Mouse (Mus musculus) forebrain, embryonic 15.5 days (tissue): ENCODE results near the gene Hopx. TPM values are rescaled to one million over a fixed set of nuclear protein-coding genes. Genes with fewer than 3 reads are reported as not detected.
"Not testable (repeated sequence)": the region's sequence is repeated elsewhere in the genome, so short reads cannot be mapped to it uniquely, and the experiment has no call there.

ENCODE experiments used
- ATAC-seq: fragments of 200-750 bp; cut with Nextera tagmentation; replicated peaks from 2 replicates; pipeline ENCODE4 v1.8.0; 2017; ENCODE audit warnings: mild to moderate bottlenecking, moderate TSS enrichment, moderate library complexity
- H3K27ac ChIP-seq: fragments of 300-500 bp; sonication (generic); replicated peaks from 2 replicates; pipeline ENCODE4 v1.5.1; 2015; ENCODE audit warnings: mild to moderate bottlenecking, inconsistent platforms
- H3K27me3 ChIP-seq: fragments of 300-500 bp; sonication (generic); 2 replicates; pipeline ENCODE4 v1.6.1; 2015; ENCODE audit warnings: inconsistent platforms
- H3K36me3 ChIP-seq: fragments of 300-500 bp; sonication (generic); 2 replicates; pipeline ENCODE4 v1.6.1; 2015; ENCODE audit warnings: mild to moderate bottlenecking, inconsistent platforms
- H3K4me1 ChIP-seq: fragments of 300-500 bp; sonication (generic); 2 replicates; pipeline ENCODE4 v1.6.1; 2015; ENCODE audit warnings: inconsistent platforms
- H3K4me2 ChIP-seq: fragments of 300-500 bp; sonication (generic); replicated peaks from 2 replicates; pipeline ENCODE4 v1.6.1; 2015; ENCODE audit warnings: mild to moderate bottlenecking, inconsistent platforms
- H3K4me3 ChIP-seq: fragments of 300-500 bp; sonication (generic); 2 replicates; pipeline ENCODE4 v1.5.1; 2015; ENCODE audit warnings: mild to moderate bottlenecking, inconsistent platforms
- H3K9ac ChIP-seq: fragments of 300-500 bp; sonication (generic); replicated peaks from 2 replicates; pipeline ENCODE4 v1.6.1; 2015; ENCODE audit warnings: mild to moderate bottlenecking, inconsistent platforms
- H3K9me3 ChIP-seq: fragments of 300-500 bp; sonication (generic); 2 replicates; pipeline ENCODE4 v1.6.1; 2016; ENCODE audit warnings: inconsistent platforms
- WGBS: fragments of 180-500 bp; shearing (Covaris S2); methylation state at CpG from one replicate; pipeline ENCODE4 v1.1.7; 2015; ENCODE audit warnings: mixed read lengths; 5-methylcytosine and 5-hydroxymethylcytosine counted together
- polyA plus RNA-seq: library from polyadenylated mRNA; unstranded; fragments of >200 nt; fragmentation: Nextera tagmentation; extraction: Ambion mirVana; gene quantifications from 2 replicates; pipeline ENCODE4 v1.2.1, GENCODE M21; 2015

Gene Hopx
- polyA plus RNA-seq, 1 experiment from 2014 or later: 2.2 TPM

GRCm38 (mm10) chr5:77113773-77114172, 1.1 kb downstream of the Hopx start:
- H3K27me3 ChIP-seq: peaks cover 20% of the 10 kb centered on the region; the same call in 1 of the 2 replicates
- no peak overlapping the region for H3K27ac ChIP-seq
- peaks cover 16% of the 10 kb centered on the region for H3K4me1 ChIP-seq
- 77% methylated on average over 3 of the region's 3 CpGs for WGBS
- no peaks in the 10 kb centered on the region for H3K9me3 ChIP-seq
- H3K9ac ChIP-seq: no peak overlapping the region
- no peaks in the 10 kb centered on the region for H3K36me3 ChIP-seq
- ATAC-seq: no peak
- H3K4me2 ChIP-seq: no peak overlapping the region
- H3K4me3 ChIP-seq: no peak overlapping the region

GRCm38 (mm10) chr5:77112066-77112465, 2.9 kb downstream of the Hopx start:
- WGBS: 33% methylated on average over 2 of the region's 2 CpGs
- no peak overlapping the region for H3K27ac ChIP-seq
- H3K4me1 ChIP-seq: peaks cover 16% of the 10 kb centered on the region
- H3K9me3 ChIP-seq: no peaks in the 10 kb centered on the region
- peaks cover 11% of the 10 kb centered on the region; the same call in 1 of the 2 replicates for H3K27me3 ChIP-seq
- no peak overlapping the region for H3K4me3 ChIP-seq
- no peaks in the 10 kb centered on the region for H3K36me3 ChIP-seq
- H3K4me2 ChIP-seq: no peak overlapping the region
- no peak for ATAC-seq
- no peak overlapping the region for H3K9ac ChIP-seq

- H3K4me2 ChIP-seq: no peak overlapping the region
- WGBS: 89% methylated on average over 2 of the region's 2 CpGs
- H3K27ac ChIP-seq: no peak overlapping the region
- no peaks in the 10 kb centered on the region for H3K36me3 ChIP-seq
- no peaks in the 10 kb centered on the region for H3K9me3 ChIP-seq
- peaks cover 6% of the 10 kb centered on the region for H3K4me1 ChIP-seq
- no peak overlapping the region for H3K4me3 ChIP-seq
- no peak for ATAC-seq
- H3K27me3 ChIP-seq: peaks cover 3% of the 10 kb centered on the region
- no peak overlapping the region for H3K9ac ChIP-seq
Observed at GRCm38 (mm10) chr5:77109814-77110213, 5.1 kb downstream of the Hopx start.

- H3K4me3 ChIP-seq: no peak overlapping the region
- H3K9me3 ChIP-seq: no peaks in the 10 kb centered on the region
- H3K9ac ChIP-seq: no peak overlapping the region
- ATAC-seq: no peak
- H3K36me3 ChIP-seq: no peaks in the 10 kb centered on the region
- no peak overlapping the region for H3K4me2 ChIP-seq
- peaks cover 3% of the 10 kb centered on the region for H3K27me3 ChIP-seq
- H3K27ac ChIP-seq: no peak overlapping the region
- 94% methylated on average over 6 of the region's 6 CpGs for WGBS
- H3K4me1 ChIP-seq: peaks cover under 1% of the 10 kb centered on the region; the same call in 1 of the 2 replicates
Observed at GRCm38 (mm10) chr5:77108806-77109205, 6.1 kb downstream of the Hopx start.

GRCm38 (mm10) chr5:77107146-77107822, 7.6 kb downstream of the Hopx start:
- ATAC-seq: no peak
- H3K27ac ChIP-seq: no peak overlapping the region
- peaks cover 3% of the 10 kb centered on the region for H3K27me3 ChIP-seq
- no peak overlapping the region for H3K4me3 ChIP-seq
- 91% methylated on average over 11 of the region's 11 CpGs for WGBS
- no peak overlapping the region for H3K4me2 ChIP-seq
- no peaks in the 10 kb centered on the region for H3K36me3 ChIP-seq
- no peaks in the 10 kb centered on the region for H3K9me3 ChIP-seq
- H3K9ac ChIP-seq: no peak overlapping the region
- peaks cover 14% of the 10 kb centered on the region; the same call in 1 of the 2 replicates for H3K4me1 ChIP-seq

- no peaks in the 10 kb centered on the region; the same call in none of the 2 replicates for H3K27me3 ChIP-seq
- H3K4me1 ChIP-seq: peaks cover 15% of the 10 kb centered on the region; the same call in 1 of the 2 replicates
- H3K36me3 ChIP-seq: no peaks in the 10 kb centered on the region
- no peak overlapping the region for H3K9ac ChIP-seq
- no peak overlapping the region for H3K4me2 ChIP-seq
- WGBS: 58% methylated on average over 15 of the region's 15 CpGs
- no peak overlapping the region for H3K4me3 ChIP-seq
- H3K9me3 ChIP-seq: no peaks in the 10 kb centered on the region
- no peak; the same call in 1 of the 2 replicates for ATAC-seq
- peak overlapping the region; percentile 41; the same call in 1 of the 2 replicates for H3K27ac ChIP-seq
Observed at GRCm38 (mm10) chr5:77102522-77103365, 12.2 kb downstream of the Hopx start.

GRCm38 (mm10) chr5:77100691-77101090, 14.2 kb downstream of the Hopx start:
- Histone ChIP-seq H3K9me3 (no peaks in the 10 kb centered on the region), H3K4me3 (no peak overlapping the region), H3K27me3 (peaks cover 6% of the 10 kb centered on the region), H3K4me1 (peaks cover 15% of the 10 kb centered on the region; the same call in 1 of the 2 replicates), H3K4me2 (no peak overlapping the region), H3K27ac (no peak overlapping the region), H3K9ac (no peak overlapping the region), H3K36me3 (no peaks in the 10 kb centered on the region)
- no peak for ATAC-seq
- WGBS: 93% methylated on average over 6 of the region's 6 CpGs

- Histone ChIP-seq H3K4me2 (no peak overlapping the region), H3K4me3 (no peak overlapping the region), H3K27ac (no peak overlapping the region), H3K27me3 (peaks cover 6% of the 10 kb centered on the region), H3K9me3 (no peaks in the 10 kb centered on the region), H3K36me3 (no peaks in the 10 kb centered on the region), H3K9ac (no peak overlapping the region), H3K4me1 (peaks cover 21% of the 10 kb centered on the region)
- no peak for ATAC-seq
- WGBS: 89% methylated on average over 6 of the region's 6 CpGs
Observed at GRCm38 (mm10) chr5:77099997-77100380, 14.9 kb downstream of the Hopx start.

- peaks cover 22% of the 10 kb centered on the region for H3K4me1 ChIP-seq
- no peaks in the 10 kb centered on the region for H3K9me3 ChIP-seq
- no peak overlapping the region for H3K27ac ChIP-seq
- no peak overlapping the region for H3K9ac ChIP-seq
- no peak overlapping the region for H3K4me2 ChIP-seq
- no peak overlapping the region for H3K4me3 ChIP-seq
- peaks cover 6% of the 10 kb centered on the region; the same call in 1 of the 2 replicates for H3K27me3 ChIP-seq
- ATAC-seq: no peak
- no peaks in the 10 kb centered on the region for H3K36me3 ChIP-seq
- 84% methylated on average over 11 of the region's 11 CpGs for WGBS
Observed at GRCm38 (mm10) chr5:77099317-77099996, 15.5 kb downstream of the Hopx start.

GRCm38 (mm10) chr5:77098874-77099273, 16.0 kb downstream of the Hopx start:
- peaks cover 25% of the 10 kb centered on the region for H3K4me1 ChIP-seq
- no peak overlapping the region for H3K4me3 ChIP-seq
- peaks cover 6% of the 10 kb centered on the region; the same call in 1 of the 2 replicates for H3K27me3 ChIP-seq
- no peak overlapping the region for H3K27ac ChIP-seq
- no peaks in the 10 kb centered on the region for H3K9me3 ChIP-seq
- H3K36me3 ChIP-seq: no peaks in the 10 kb centered on the region
- no peak overlapping the region for H3K4me2 ChIP-seq
- WGBS: 88% methylated on average over 3 of the region's 3 CpGs
- no peak overlapping the region for H3K9ac ChIP-seq
- ATAC-seq: no peak

- Histone ChIP-seq H3K9me3 (no peaks in the 10 kb centered on the region), H3K4me3 (no peak overlapping the region), H3K4me2 (no peak overlapping the region), H3K27ac (no peak overlapping the region), H3K36me3 (no peaks in the 10 kb centered on the region), H3K4me1 (peaks cover 15% of the 10 kb centered on the region), H3K27me3 (peaks cover 12% of the 10 kb centered on the region; the same call in 1 of the 2 replicates), H3K9ac (no peak overlapping the region)
- WGBS: 38% methylated on average over 6 of the region's 6 CpGs
- no peak for ATAC-seq
Observed at GRCm38 (mm10) chr5:77097686-77098085, 17.2 kb downstream of the Hopx start.

GRCm38 (mm10) chr5:77096194-77096593, 18.7 kb downstream of the Hopx start:
- H3K9ac ChIP-seq, H3K27ac ChIP-seq, H3K4me3 ChIP-seq, H3K36me3 ChIP-seq, H3K9me3 ChIP-seq, H3K4me2 ChIP-seq, ATAC-seq: not testable (repeated sequence)
- peaks cover 12% of the 10 kb centered on the region; the same call in 1 of the 2 replicates for H3K27me3 ChIP-seq
- H3K4me1 ChIP-seq: peaks cover 11% of the 10 kb centered on the region
- 90% methylated on average over 3 of the region's 3 CpGs for WGBS
